Mouse (Mus musculus): ENCODE measurements around the gene Pfkm.

Pfkm gene

GRCm38 (mm10) chr15:98139763-98140162, 47.4 kb downstream of the Pfkm start:
- DNase-seq (ENCODE audit: low spot score) = no peak

GRCm38 (mm10) chr15:98140809-98141208, 48.4 kb downstream of the Pfkm start:
- no peak for DNase-seq (ENCODE audit: low spot score)

- DNase-seq (ENCODE audit: low spot score) = no peak
Observed at GRCm38 (mm10) chr15:98142515-98142914, 50.1 kb downstream of the Pfkm start.

- DNase-seq (ENCODE audit: low spot score) = no peak
Observed at GRCm38 (mm10) chr15:98144861-98145507, 52.6 kb downstream of the Pfkm start.

- DNase-seq (ENCODE audit: low spot score) = peak; percentile 94
Observed at GRCm38 (mm10) chr15:98145559-98146181, 53.3 kb downstream of the Pfkm start.

GRCm38 (mm10) chr15:98148356-98148755, 56.0 kb downstream of the Pfkm start:
- no peak for DNase-seq (ENCODE audit: low spot score)

GRCm38 (mm10) chr15:98149166-98149602, 56.8 kb downstream of the Pfkm start:
- no peak for DNase-seq (ENCODE audit: low spot score)

- no peak for DNase-seq (ENCODE audit: low spot score)
Observed at GRCm38 (mm10) chr15:98152916-98153315, 60.5 kb downstream of the Pfkm start.

GRCm38 (mm10) chr15:98153625-98154024, 61.2 kb downstream of the Pfkm start:
- no peak for DNase-seq (ENCODE audit: low spot score)

GRCm38 (mm10) chr15:98154146-98154545, 61.8 kb downstream of the Pfkm start:
- DNase-seq (ENCODE audit: low spot score) = no peak

GRCm38 (mm10) chr15:98154631-98155030, 62.2 kb downstream of the Pfkm start:
- no peak for DNase-seq (ENCODE audit: low spot score)

- no peak for DNase-seq (ENCODE audit: low spot score)
Observed at GRCm38 (mm10) chr15:98155272-98155671, 62.9 kb downstream of the Pfkm start.

- no peak for DNase-seq (ENCODE audit: low spot score)
Observed at GRCm38 (mm10) chr15:98155944-98156343, 63.6 kb downstream of the Pfkm start.

GRCm38 (mm10) chr15:98157253-98157652, 64.9 kb downstream of the Pfkm start:
- no peak for DNase-seq (ENCODE audit: low spot score)

GRCm38 (mm10) chr15:98161026-98161805, 68.8 kb downstream of the Pfkm start:
- DNase-seq (ENCODE audit: low spot score) = no peak

- DNase-seq (ENCODE audit: low spot score) = no peak
Observed at GRCm38 (mm10) chr15:98162561-98162960, 70.2 kb downstream of the Pfkm start.

GRCm38 (mm10) chr15:98165525-98165924, 73.1 kb downstream of the Pfkm start, which contains the start of gene Asb8:
Gene Asb8 (minus strand): TSS chr15:98165625.
- no peak for DNase-seq (ENCODE audit: low spot score)

GRCm38 (mm10) chr15:98166963-98167644, 74.7 kb downstream of the Pfkm start, which contains the start of gene Ccdc184:
Gene Ccdc184 (plus strand): TSS chr15:98167158.
- DNase-seq (ENCODE audit: low spot score) = no peak

GRCm38 (mm10) chr15:98167645-98168621, 75.5 kb downstream of the Pfkm start:
- peak; percentile 91 for DNase-seq (ENCODE audit: low spot score)

- DNase-seq (ENCODE audit: low spot score) = no peak
Observed at GRCm38 (mm10) chr15:98168622-98169004, 76.2 kb downstream of the Pfkm start.

GRCm38 (mm10) chr15:98170365-98170764, 78.0 kb downstream of the Pfkm start:
- peak; percentile 58 for DNase-seq (ENCODE audit: low spot score)

All from layer of hippocampus, adult 11-12 months (tissue).